Mouse (Mus musculus) adrenal gland (tissue): ENCODE measurements around the gene Nup54.

Experiments used
- intact Hi-C: fragments of 180-260 bp; cut with DNase I; formaldehyde crosslinking; loops from one replicate; pipeline ENCODE4 v1.15.1; 2025

Nup54 gene

DNA sequence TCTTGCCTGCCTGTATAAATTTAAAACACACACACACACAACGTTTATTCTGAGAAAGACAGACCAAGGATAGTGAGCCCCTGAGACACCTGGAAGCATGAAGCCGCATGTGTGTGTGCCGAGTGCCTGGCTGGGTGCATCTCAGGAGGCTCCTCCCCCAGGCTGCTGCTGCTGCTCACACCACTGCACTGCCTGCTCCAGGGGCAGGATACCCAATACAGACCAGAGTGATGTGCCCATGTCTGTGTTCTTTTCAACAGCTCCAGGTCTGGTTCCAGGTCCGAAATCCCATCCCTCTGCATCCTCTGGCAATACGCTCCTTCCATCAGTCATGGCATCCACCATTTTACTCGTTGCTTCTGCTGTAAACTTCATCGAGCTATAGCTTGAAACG, 21.0 kb downstream of the Nup54 start:
- intact Hi-C loops: no loop called here

DNA sequence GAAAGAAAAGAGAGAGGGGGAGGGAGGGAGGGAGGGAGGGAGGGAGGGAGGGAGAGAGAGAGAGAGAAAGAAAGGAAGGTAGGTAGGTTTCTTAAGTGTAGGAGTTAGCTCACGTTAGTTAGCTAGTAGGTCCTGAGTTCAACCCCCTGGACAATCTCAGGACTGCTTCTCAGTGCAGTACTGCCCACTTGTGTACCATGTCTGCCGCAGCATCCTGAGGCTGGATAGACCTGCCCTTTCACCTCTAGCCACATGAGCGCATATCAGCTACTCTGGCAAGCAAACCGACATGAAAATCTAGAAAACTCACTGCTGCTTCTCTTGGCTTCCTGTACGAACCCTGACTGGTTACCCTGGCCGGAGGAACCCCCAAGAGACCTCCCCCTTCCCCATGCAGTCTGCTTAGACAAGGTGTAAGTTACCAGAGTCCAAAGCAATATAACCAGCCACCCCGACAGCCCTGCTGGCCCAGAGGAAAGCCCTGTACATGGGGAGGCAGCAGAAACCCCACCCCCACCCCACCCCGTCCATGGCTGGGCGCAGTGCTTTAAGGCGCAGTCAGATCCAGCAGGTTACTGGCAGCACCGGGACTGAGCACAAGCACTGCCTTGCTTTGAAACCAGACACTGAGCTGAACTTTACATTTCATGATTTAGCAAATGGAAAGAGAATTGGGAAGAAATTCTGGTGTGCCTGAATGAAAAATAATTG, 21.6 kb downstream of the Nup54 start:
- intact Hi-C loops: no loop called here

DNA sequence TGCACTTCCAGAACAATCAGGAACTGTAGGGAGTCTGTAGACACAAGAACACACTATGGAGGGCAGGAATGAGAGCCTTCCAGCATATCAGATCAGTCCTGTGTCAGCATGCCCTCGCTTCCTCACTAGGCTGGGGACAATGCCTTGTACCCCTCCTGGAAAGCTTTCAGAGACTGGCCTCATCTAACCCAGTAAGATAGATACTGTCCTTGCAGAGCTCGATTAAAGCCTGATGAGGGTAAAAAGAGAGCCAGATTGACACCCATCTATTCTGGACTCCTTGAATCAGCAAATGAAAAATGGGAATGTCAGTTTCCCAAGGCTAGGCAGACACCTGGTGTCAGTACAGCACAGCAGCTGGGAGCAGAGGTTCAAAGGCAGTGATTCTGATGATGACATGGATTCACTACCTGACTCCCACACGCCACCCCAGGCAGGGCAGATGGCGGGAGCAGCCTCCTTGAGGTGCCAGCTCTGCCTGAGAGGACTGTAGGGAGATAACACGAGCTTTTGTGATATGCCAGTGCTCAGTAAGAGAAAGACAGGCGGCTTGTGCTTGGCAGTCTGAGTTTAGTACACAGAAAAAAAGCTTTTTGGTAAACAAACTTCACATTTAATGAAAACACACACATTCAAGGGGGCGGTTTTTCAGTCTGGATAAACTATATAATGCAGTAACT, 23.4 kb downstream of the Nup54 start:
- intact Hi-C loops: no loop called here

DNA sequence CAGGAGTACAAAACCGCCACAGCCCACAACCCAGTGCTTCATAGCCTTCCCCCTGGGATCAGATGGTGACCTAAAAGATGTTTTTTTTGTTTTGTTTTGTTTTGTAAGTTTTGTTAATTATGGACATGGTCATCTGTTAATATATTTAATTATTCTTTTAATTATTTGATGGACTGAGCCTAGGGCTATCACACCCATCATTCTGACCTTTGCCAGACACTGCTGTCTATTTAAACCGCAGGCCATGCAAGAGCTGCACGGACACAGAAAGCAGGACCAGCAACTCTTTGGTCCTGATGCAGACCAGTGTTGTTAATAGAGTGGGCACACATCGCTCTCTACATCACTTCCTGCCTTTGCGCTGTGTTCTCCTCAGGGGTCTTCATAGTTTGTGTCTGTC, 24.5 kb downstream of the Nup54 start:
- intact Hi-C loops: loop anchor here (1.0 kb wide), 1 partner anchor 24 kb away; no protein-coding TSS in a partner anchor

DNA sequence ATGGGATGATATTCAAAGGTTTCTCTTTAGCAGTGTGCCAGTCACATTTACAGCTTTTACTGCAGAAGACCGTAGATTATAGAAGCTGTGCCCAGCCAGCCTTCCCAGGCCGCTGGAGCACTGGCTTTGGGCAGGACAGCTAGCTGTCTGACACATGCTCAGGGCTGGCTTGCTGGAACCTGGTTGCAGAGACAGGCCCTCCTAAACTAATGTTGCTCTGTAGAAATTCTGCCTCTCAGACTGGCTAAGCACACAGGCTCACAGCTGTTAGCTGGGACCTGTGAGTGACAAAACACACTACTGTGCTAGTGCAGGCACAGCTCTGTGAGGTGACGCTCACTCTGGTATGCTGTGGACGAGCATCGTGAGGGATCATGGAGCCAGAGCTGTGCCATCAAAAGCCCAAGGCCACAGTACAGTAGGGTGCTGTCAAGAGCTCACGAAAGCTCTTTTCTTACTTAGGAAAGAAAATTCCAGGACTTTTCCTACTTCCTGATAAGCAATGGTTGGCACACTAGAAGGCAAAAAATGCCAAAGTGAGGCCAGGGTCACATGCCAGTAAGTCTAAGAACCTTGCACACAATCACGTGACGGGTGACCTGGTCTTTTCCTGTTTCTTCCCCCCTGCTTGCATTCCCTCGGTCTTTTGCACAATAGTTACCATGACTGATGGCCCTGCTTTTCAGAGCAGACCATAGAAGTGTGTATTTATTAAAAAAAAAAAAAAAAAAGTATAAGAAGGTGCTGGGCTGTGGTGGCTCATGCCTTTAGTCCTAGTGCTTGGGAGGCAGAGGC, 25.5 kb downstream of the Nup54 start:
- intact Hi-C loops: loop anchor here (1.0 kb wide), 1 partner anchor 25 kb away; no protein-coding TSS in a partner anchor

DNA sequence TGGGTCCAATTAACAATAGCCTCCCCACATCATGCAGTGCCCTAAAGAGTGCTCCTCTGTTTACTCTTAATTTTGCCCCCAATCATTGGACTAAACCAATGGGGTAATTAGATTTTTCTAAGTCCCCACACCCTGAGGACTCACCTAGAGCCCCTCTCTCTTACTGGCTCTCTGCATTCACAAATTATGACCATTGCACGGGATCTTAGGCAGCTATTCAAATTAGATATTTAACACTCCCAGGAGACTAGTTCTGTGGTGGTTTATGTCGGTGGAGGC, 30.7 kb downstream of the Nup54 start:
- intact Hi-C loops: no loop called here

DNA sequence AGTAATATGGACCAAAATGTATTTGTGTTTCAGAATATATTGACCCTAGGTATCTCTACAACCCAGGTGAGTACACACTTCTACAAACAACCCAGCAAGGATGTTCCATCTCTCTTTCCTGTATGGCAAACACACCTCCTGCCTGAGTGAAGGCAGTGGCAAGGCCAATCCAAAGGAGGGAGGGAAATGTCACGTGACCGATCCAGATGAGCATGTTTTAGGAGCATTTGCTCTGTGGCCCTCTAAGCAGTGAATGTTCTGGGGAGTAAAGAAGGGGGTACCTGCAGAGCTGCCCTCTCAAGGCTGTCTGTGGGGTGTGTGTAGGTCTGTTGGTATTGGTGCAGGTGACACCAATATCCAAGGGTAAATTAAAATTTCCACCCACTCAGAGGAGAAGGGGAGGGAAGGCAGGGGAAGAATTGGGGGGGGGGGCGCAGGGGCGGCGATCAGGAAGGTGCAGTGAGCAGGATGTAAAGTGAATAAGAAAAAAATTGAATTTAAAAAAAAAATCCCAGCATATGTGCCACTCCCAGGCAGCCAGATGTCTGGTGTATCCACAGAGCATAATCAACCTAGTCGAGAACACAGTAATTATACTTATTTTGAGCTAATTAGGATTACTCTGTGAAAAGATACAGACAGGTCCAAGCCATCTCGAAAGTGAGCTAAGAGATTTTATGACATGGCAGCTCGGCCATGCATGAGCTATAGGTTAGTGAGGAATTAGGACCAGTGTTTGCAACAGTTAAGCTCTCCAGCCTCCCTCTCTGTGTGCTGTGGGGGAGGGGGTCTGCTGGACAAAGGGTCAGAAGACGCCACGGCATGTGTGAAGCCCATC, 31.2 kb downstream of the Nup54 start:
- intact Hi-C loops: no loop called here

DNA sequence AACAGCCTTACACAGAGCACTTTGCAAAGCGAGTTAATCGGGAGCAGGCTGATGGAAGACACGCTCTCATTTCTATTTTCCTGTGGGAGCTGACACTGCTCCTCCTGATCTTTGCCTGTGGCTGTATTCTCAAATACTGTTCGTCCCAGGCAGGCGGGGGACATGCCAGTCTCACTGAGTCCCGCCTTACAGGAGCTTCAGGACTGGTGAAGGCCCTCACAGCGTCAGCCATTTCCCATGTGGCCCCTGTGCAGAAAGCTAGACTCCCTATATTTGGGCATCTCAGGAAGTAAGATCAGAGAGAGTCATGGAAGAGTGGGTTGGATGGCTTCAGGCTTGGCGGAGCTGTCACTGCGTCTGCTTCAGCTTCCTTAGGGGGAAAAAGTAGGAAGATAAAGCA, 32.2 kb downstream of the Nup54 start:
- intact Hi-C loops: no loop called here

DNA sequence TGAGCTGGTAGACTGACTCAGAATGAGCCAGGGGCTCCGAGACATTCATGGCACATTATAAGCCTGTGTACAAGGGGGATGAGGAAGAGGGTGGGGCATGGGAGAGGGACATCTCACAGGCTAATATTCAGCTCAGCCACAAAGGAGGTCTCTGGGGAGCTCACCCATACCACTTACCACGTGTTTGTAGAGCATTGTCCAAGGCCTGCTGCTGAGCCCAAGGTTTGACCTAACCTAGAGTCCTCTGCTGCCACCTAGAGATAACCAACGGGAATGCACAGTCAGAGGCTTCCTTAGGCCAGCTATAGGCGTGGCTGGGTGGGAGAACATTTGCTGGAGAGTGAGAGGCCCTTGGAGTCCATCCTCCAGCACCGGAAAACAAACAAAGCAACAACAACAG, 36.9 kb downstream of the Nup54 start:
- intact Hi-C loops: no loop called here

DNA sequence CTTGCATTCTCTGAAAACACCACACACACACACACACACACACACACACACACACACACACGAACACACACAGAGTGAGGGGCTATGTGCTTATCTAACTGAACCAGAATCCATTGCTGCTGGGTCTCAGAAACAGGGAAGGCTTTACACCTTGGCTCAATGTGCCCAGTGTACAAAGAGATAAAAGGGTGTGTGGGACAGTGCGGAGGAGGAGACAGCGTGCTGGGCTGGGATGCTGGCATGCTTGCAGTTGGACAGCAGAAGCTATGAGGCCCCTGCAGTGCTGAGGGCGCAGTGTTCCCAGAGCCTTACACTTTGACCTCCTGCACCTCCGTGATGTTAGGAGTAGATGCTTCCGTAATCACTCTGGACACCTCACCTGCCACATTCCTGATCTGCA, 38.5 kb downstream of the Nup54 start:
- intact Hi-C loops: no loop called here

DNA sequence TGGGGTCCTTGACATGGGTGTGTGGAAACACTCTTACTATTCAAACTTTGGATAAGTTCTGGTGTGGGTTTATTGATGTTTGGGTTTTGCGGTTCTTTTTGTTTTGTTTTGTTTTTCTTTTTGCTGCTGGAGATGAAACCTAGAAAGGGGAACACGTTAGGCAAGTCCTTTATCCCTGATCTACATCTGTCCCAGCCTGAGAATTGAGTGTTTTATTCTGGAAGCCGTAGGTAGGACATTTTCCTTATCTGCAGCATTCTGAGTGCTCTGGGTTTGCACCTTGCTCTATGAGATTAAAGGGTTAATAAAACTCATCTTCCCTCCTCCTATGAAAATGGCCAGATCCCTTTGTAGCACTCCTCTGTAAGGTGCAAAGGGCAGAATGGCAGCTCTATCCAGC, 39.3 kb downstream of the Nup54 start:
- intact Hi-C loops: no loop called here

DNA sequence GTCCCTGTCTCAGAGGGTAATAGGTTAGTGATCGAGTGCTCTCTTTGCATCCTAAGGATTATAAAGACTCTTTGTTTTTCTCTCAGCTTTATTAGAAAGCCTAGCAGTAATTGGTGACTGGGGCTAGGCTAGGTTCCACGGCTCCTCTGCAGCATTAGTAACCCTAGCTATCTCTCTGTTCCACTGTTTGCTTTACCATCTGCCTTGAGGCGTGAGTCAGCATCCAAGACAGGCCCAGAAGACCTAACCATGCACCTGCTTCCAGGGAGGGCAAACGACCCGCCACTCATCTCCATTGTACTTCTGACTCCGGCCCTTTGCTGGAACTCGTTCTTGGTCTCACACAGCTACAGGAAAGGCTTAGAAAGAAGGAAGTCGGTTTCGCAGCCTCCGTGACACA, 41.2 kb downstream of the Nup54 start:
- intact Hi-C loops: no loop called here

DNA sequence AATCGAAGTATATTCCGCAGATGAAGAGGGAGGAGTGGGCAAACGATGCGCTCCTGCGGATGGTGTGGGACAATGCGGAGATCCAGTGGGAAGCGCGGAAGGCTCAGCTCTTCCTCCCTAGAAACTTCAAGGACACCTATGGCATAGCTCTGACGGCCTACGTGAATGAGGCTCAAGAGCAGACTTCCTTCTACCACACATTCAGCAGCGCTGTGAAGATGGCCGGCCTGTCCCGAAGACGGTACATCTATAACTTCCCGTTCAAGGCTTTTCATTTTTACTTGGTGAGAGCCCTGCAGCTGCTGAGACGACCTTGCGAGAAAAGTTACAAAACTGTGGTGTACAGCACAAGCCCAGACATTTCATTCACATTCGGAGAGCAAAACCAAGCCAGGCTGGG, 42.5 kb downstream of the Nup54 start:
- intact Hi-C loops: no loop called here

DNA sequence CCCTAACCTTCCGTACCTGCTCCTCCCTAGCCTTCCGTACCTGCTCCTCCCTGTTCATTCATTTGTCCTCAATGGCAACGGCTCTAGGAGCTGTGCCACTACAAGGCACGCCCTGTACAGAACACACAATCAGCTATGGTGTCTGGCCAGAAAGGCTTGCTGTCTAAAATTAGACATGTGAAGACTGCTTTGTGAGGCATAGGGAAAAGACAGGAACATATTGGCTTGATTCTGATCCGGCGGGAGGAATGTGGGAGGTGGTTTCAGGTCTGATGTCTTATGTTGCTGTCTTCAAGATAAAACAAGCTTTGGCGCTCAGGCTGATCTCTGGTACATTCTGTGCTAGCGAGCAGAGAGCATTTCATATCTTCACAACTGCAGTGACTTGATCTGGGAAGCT, 44.4 kb downstream of the Nup54 start:
- intact Hi-C loops: no loop called here

DNA sequence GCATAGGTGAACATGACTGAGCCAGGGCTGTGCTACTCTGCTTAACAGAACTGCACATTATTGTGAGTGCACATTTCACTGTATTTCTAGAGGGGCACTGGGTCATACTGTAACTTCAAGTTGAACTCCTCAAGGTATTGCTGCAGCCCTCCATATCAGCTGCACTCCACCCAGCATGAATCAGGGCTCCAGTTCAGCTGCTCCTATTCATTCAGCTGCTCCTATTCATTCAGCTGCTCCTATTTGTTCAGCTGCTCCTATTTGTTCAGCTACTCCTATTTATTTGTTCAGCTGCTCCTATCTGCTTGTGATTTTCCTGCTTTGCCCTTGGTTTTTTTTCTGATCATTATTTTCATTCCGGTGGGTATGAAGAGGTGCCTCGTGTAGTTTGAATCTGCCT, 45.0 kb downstream of the Nup54 start:
- intact Hi-C loops: no loop called here

DNA sequence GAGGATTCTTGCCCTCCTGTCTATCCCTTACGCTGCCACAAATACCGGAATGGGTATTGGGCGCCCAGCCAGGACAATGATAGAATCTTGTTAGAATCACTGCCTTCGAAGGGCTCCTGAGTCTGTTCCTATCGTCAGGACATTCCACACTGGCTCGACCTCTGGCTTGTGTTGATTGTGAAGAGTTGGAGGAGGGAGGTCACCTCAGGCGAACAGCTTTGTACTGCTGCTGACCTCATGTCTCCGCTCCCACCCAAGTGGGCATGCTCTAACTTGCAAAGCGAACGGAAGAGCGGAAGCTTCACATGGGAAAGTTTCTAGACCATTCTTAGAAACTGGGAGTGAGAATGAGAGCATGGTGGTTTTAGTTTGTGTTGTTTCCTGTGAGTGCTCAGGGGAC, 47.6 kb downstream of the Nup54 start:
- intact Hi-C loops: no loop called here

DNA sequence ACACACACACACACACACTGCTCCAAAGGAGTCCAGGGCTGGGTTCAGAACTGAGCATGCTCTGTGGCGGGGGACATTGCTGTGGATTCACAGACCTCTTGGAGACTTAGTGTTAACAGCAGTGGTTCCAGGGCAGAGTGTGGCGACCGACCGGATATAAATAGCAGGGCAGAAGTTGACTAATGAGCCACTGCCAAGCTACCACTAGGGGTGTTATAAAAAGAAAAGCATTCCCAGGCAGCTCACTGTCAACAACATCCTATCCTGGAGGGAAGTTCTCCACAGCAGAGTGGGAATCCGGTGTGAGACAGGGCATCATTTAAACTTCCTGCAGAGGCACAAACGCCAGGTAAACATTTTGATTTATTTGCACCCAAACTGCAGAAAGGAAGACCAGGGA, 48.4 kb downstream of the Nup54 start:
- intact Hi-C loops: no loop called here

DNA sequence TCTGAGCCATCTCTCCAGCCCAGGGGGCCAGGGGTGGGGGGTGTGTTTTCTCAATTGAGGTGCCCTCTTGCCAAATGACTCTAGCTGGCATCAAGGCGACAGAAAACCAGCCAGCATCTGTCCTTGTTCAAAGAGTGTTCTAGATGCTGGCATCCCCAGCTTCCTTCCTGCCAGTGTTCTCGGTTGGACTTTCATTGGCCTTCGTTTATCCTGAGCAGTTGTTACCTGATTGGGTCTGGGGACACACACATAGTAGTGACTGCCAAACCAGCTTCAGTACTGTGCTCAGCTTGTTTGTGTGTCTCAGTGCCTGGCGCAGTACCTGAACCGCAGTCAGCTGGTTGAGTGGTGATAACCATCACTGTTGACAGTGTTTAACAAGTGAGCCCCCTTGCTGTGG, 48.9 kb downstream of the Nup54 start:
- intact Hi-C loops: no loop called here

DNA sequence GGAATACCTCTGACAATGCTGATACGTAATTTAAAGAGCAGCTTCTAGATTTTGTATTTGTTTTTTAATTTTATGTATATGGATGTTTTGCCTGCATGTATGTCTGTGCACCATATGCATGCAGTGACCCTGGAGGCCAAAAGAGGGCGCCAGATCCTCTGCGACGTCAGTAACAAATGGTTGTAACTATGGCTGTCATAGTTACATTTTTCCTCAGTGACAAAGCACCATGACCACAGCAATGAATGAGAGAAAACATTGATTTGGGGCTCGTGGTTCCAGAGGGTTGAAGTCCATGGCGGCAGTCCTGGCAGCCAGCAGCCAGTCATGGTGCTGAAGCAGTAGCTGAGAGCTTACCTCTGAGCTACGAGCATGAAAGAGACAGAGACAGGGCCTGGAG, 50.2 kb downstream of the Nup54 start:
- intact Hi-C loops: no loop called here

DNA sequence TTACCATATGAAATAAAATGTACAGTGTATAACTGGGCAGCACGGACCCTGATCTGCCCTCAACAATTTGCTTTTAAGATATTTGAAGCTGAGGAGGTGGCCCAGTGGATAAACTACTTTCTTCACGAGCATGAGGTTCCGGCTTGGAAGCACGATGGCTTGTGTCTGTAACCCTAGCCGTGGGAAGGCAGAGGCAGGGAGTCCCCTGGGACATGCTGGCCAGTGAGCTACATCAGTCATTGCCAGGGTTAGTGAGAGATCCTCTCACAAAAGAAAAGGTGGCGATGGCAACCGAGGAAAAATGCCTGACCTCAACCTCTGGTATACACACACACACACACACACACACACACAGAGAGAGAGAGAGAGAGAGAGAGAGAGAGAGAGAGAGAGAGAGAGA, 51.3 kb downstream of the Nup54 start:
- intact Hi-C loops: no loop called here

DNA sequence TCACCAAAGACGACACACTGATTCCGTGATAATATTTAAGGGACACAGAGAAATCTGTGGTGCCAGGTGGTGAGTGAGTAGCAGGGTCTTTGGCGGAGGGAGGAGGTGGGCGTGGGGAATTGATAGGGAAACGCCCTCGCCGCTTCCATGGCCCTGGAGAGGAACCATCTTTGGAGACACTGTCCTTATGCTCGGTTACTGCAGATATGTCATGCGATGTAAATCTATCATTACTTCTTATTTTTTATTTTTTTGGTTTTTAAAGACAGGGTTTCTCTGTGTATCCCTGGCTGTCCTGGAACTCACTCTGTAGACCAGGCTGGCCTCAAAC, 52.7 kb downstream of the Nup54 start:
- intact Hi-C loops: no loop called here
